Mouse (Mus musculus) hindbrain, embryonic 13.5 days (tissue): ENCODE measurements around the gene Pisd. TPM values are rescaled to one million over a fixed set of nuclear protein-coding genes. Genes with fewer than 3 reads are reported as not detected.

Experiments
- polyA plus RNA-seq: library from polyadenylated mRNA; unstranded; fragments of >200 nt; fragmentation: Nextera tagmentation; extraction: Ambion mirVana; gene quantifications from 2 replicates; pipeline ENCODE4 v1.2.1, GENCODE M21; 2015

Pisd gene
- polyA plus RNA-seq, 1 experiment from 2014 or later = 94.5 TPM

Other genes with a start within 250 kb of the Pisd start
- gene Yes1, start 174.5 kb downstream of the Pisd start, polyA plus RNA-seq = 21.8 and 22.6 TPM in 2 replicates
- not detected in 2 replicates for gene Gm20671, start 41.5 kb upstream of the Pisd start, polyA plus RNA-seq
- gene Prr14l, start 68.6 kb upstream of the Pisd start, polyA plus RNA-seq = 12.2 and 15.5 TPM in 2 replicates
- 28.6 and 31.4 TPM in 2 replicates for gene Depdc5, start 78.1 kb upstream of the Pisd start, polyA plus RNA-seq
- gene Ywhah, start 233.2 kb upstream of the Pisd start, polyA plus RNA-seq = 613 and 627 TPM in 2 replicates